Mouse (Mus musculus) liver, embryonic 16.5 days (tissue): ENCODE results near the gene Tcirg1. TPM values are rescaled to one million over a fixed set of nuclear protein-coding genes. Genes with fewer than 3 reads are reported as not detected.

ENCODE experiments used
- ATAC-seq: fragments of 200-750 bp; cut with Nextera tagmentation; 2 replicates; pipeline ENCODE4 v1.8.0; 2017; ENCODE audit warnings: low read depth, mild to moderate bottlenecking, moderate number of reproducible peaks, moderate library complexity
- H3K27ac ChIP-seq: fragments of 300-500 bp; sonication (generic); 2 replicates; pipeline ENCODE4 v1.5.1; 2014; ENCODE audit warnings: mild to moderate bottlenecking, low read length
- H3K27me3 ChIP-seq: fragments of 300-500 bp; sonication (generic); 2 replicates; pipeline ENCODE4 v1.6.1; 2014; ENCODE audit warnings: low read depth, low read length, mixed read lengths; ENCODE audit not compliant: control insufficient read depth, insufficient read depth
- H3K36me3 ChIP-seq: fragments of 300-500 bp; sonication (generic); 2 replicates; pipeline ENCODE4 v1.6.1; 2014; ENCODE audit warnings: mild to moderate bottlenecking; ENCODE audit not compliant: control insufficient read depth, insufficient read depth
- H3K4me1 ChIP-seq: fragments of 300-500 bp; sonication (generic); 2 replicates; pipeline ENCODE4 v1.6.1; 2014; ENCODE audit warnings: low read depth, low read length, mixed read lengths; ENCODE audit not compliant: control insufficient read depth
- H3K4me2 ChIP-seq: fragments of 300-500 bp; sonication (generic); 2 replicates; pipeline ENCODE4 v1.6.1; 2014; ENCODE audit warnings: low read depth, low read length, mixed read lengths
- H3K4me3 ChIP-seq: fragments of 300-500 bp; sonication (generic); 2 replicates; pipeline ENCODE4 v1.5.1; 2014; ENCODE audit warnings: low read depth, mild to moderate bottlenecking, low read length
- H3K9ac ChIP-seq: fragments of 300-500 bp; sonication (generic); 2 replicates; pipeline ENCODE4 v1.6.1; 2014; ENCODE audit warnings: low read depth, low read length
- H3K9me3 ChIP-seq: fragments of 300-500 bp; sonication (generic); replicated peaks from 2 replicates; pipeline ENCODE4 v1.6.1; 2016; ENCODE audit warnings: low read length; ENCODE audit not compliant: control insufficient read depth
- WGBS: fragments of 180-500 bp; shearing (Covaris S2); extraction: QIAGEN DNeasy Blood & Tissue Kit; methylation state at CpG from one replicate; pipeline ENCODE4 v1.1.7; 2014; ENCODE audit not compliant: insufficient replicate concordance; 5-methylcytosine and 5-hydroxymethylcytosine counted together
- polyA plus RNA-seq: library from polyadenylated mRNA; unstranded; fragments of >200 nt; fragmentation: Nextera tagmentation; extraction: Ambion mirVana; gene quantifications from 2 replicates; pipeline ENCODE4 v1.2.1, GENCODE M21; 2015

Gene Tcirg1
- polyA plus RNA-seq, 1 experiment from 2014 or later: 33.8 TPM

DNA sequence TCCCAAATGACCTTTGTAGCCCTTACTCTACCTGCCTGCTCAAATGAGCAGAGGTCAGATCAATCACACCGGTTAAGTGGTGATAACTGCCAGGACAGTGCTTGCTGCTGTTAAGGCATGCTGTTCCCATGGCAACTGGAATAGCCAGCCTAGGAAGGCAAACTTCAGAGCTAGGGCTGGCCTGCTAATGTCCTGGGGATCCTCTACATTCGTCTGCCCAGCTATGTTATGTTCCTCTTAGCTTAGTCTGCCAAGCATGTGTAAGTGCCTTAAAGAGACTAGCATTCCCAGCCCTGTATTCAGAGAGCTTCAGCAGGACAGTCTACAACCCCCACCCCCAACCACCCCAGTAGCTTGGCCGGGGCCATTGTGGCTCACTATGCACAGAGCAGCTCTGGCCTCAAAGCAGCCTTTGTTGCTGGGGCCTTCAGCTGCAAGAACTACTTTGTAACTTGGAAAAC, 11.7 kb downstream of the Tcirg1 start:
- peak; percentile 81 for ATAC-seq
- 48% methylated on average over 3 of the region's 3 CpGs for WGBS
- no peak overlapping the region for H3K9ac ChIP-seq
- H3K27ac ChIP-seq: no peak overlapping the region
- H3K9me3 ChIP-seq: no peaks in the 10 kb centered on the region
- peaks cover 2% of the 10 kb centered on the region; the same call in 1 of the 2 replicates for H3K4me1 ChIP-seq
- no peak overlapping the region for H3K4me3 ChIP-seq
- peaks cover 34% of the 10 kb centered on the region for H3K36me3 ChIP-seq
- no peak overlapping the region for H3K4me2 ChIP-seq
- H3K27me3 ChIP-seq: no peaks in the 10 kb centered on the region

DNA sequence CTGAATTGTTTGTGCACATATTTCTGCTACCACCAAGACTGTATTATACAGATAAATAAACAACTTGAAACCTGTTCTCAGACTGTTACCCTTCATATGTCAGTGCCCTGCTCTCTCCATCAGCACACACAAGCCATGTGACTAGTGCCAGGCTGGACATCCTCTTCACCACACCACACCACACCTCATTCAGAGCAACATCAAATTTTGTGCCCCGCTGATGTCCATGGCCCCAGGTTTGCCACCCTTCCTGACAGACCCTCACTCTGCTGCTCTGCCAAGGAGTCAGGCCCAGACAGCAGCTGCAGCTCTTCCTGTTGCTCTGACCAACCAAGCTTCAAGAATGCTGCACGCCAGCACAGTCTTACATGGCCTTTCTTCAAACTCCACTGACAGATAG, 12.6 kb downstream of the Tcirg1 start:
- Histone ChIP-seq H3K36me3 (peaks cover 34% of the 10 kb centered on the region), H3K9me3 (no peaks in the 10 kb centered on the region), H3K27ac (no peak overlapping the region), H3K9ac (no peak overlapping the region), H3K27me3 (no peaks in the 10 kb centered on the region), H3K4me1 (peaks cover 2% of the 10 kb centered on the region; the same call in 1 of the 2 replicates), H3K4me2 (no peak overlapping the region), H3K4me3 (no peak overlapping the region)
- ATAC-seq: no peak
- WGBS: 79% methylated on average over 2 of the region's 2 CpGs

DNA sequence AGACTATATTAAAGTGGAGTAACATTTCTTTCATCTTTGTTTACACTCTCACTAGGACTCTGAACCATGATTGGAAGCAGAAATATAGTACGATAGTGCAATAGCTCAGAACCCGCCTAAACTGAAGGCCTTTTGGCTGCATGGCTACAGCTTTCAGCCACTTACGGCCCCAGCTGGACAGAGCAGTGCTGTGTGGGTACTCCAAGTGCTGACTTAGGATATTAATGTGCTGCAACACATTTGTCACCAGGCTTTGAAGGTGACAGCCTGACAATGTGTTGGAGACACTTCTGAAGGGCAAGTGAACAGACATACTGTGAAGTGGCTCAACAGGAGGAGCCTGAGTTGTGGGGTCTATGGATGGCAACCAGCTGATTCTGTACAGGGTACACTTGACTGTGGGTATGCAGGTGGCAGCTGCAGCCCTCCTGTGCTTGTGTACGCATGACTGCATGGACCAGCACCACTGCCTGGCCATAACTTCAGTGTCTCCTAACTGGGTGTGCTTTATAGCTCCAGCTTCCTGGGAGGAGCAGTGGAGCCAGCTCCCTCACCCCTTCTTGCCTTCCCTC, 13.3 kb downstream of the Tcirg1 start:
- ATAC-seq: no peak
- H3K4me3 ChIP-seq: no peak overlapping the region
- peaks cover 2% of the 10 kb centered on the region; the same call in 1 of the 2 replicates for H3K4me1 ChIP-seq
- H3K9me3 ChIP-seq: no peaks in the 10 kb centered on the region
- H3K4me2 ChIP-seq: no peak overlapping the region
- H3K9ac ChIP-seq: no peak overlapping the region
- H3K27ac ChIP-seq: no peak overlapping the region
- peaks cover 37% of the 10 kb centered on the region for H3K36me3 ChIP-seq
- H3K27me3 ChIP-seq: no peaks in the 10 kb centered on the region
- WGBS: 72% methylated on average over 4 of the region's 4 CpGs

DNA sequence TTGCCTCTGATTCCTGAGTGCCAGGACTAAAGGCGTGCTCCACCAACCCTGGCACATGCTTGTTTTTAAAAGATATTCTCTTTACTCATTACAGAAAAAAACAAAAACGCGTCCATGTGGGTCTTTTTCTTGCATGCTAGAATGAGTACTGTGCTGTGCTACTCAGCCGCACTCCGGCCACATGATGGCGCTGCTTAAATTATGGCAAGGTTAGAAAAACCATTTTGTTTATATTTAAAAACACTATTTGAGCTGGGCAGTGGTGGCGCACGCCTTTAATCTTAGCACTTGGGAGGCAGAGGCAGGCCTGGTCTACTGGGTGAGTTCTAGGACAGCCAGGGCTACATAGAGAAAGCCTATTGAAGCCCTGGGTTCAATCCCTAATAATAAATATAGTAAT, 16.8 kb downstream of the Tcirg1 start:
- peaks cover 2% of the 10 kb centered on the region; the same call in 1 of the 2 replicates for H3K4me1 ChIP-seq
- no peaks in the 10 kb centered on the region for H3K27me3 ChIP-seq
- ATAC-seq: no peak
- no peak overlapping the region for H3K9ac ChIP-seq
- H3K36me3 ChIP-seq: peaks cover 25% of the 10 kb centered on the region
- no peak overlapping the region for H3K4me3 ChIP-seq
- H3K4me2 ChIP-seq: no peak overlapping the region
- no peak overlapping the region for H3K27ac ChIP-seq
- no peaks in the 10 kb centered on the region for H3K9me3 ChIP-seq
- WGBS: 65% methylated on average over 8 of the region's 8 CpGs

DNA sequence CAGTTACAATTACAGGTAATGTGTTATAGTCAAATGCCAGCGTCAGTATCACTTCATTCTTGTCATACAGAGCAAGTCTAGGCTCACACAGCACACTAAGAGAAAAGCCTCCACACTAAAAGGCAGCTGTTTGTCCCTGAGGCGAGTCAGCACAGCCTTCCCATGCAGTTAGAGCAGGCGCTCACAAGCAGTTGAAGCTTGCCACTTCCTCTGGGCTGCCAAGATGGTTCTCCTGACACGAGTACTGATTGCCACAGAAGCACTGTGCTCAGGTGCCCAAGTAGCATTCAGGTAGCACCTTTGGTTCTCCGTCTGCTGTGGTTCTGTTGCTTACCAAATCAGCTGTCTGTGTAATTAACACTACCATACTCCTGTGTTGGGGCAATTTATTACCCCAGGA, 17.8 kb downstream of the Tcirg1 start:
- Histone ChIP-seq H3K9me3 (no peaks in the 10 kb centered on the region), H3K27me3 (no peaks in the 10 kb centered on the region), H3K4me3 (no peak overlapping the region), H3K4me1 (no peaks in the 10 kb centered on the region; the same call in 1 of the 2 replicates), H3K27ac (no peak overlapping the region), H3K9ac (no peak overlapping the region), H3K36me3 (peaks cover 21% of the 10 kb centered on the region), H3K4me2 (no peak overlapping the region)
- 68% methylated on average over 5 of the region's 5 CpGs for WGBS
- no peak for ATAC-seq

DNA sequence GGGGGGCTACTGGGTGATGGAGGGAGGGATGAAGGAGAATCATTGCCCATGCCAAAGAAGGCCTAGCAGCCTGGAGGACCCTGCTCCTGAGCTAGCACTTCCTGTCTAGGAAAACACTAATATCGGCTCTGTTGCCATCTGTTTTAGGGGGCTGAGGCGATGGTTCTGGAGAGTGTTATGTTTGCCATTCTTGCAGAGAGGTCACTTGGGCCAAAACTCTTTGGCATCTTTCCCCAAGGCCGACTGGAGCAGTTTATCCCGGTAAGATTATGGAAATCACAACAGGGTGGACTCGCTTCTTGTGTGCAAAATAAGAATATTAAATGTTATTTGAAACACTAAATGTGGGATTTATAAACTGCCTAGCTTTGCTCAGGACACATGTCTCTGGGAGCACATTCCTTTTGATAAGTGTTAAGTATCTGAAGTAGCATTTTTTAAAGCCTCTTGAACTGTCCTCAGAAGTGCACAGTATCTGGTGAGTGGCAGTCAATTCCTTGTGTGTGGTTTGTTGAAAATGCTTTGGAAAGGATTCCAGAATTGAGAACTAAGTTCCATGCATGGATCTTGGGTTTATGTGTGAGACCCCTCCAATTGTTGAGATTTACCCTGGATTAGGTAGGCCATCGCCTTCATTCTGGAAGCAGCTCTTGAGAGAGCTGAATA, 22.5 kb downstream of the Tcirg1 start:
- no peak overlapping the region for H3K9ac ChIP-seq
- H3K27me3 ChIP-seq: no peaks in the 10 kb centered on the region
- H3K9me3 ChIP-seq: no peaks in the 10 kb centered on the region
- H3K27ac ChIP-seq: no peak overlapping the region
- 58% methylated on average over 6 of the region's 6 CpGs for WGBS
- no peak for ATAC-seq
- no peak overlapping the region for H3K4me3 ChIP-seq
- H3K36me3 ChIP-seq: 0 out of 2 replicates have a peak, but pooled peaks cover 3% of the 10 kb centered on the region
- H3K4me1 ChIP-seq: no peaks in the 10 kb centered on the region; the same call in 1 of the 2 replicates
- H3K4me2 ChIP-seq: no peak overlapping the region

DNA sequence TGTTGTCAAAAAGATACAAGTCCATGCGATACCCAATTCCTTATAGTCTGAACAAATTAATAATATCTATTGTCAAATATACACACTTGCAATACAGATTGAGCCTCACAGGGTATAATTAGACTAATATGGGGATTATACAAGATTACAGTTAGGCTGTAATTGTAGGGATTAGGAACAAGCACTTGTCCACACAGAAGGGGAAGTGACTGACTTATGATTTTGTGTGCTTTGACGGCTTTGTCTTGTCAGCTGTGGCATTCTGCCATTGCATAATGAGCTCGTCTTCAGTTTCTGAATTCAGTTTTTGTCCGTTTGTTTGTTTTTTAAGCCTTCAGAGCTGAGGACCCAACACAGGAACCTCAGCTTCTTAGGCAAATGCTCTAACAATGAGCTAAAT, 24.7 kb downstream of the Tcirg1 start:
- H3K36me3 ChIP-seq: no peaks in the 10 kb centered on the region
- H3K27me3 ChIP-seq: no peaks in the 10 kb centered on the region
- 46% methylated on average over 4 of the region's 4 CpGs for WGBS
- no peak overlapping the region; the same call in 1 of the 2 replicates for H3K27ac ChIP-seq
- H3K9me3 ChIP-seq: no peaks in the 10 kb centered on the region
- H3K9ac ChIP-seq: no peak overlapping the region
- no peak overlapping the region for H3K4me3 ChIP-seq
- H3K4me2 ChIP-seq: no peak overlapping the region
- H3K4me1 ChIP-seq: no peaks in the 10 kb centered on the region; the same call in 1 of the 2 replicates
- ATAC-seq: no peak

DNA sequence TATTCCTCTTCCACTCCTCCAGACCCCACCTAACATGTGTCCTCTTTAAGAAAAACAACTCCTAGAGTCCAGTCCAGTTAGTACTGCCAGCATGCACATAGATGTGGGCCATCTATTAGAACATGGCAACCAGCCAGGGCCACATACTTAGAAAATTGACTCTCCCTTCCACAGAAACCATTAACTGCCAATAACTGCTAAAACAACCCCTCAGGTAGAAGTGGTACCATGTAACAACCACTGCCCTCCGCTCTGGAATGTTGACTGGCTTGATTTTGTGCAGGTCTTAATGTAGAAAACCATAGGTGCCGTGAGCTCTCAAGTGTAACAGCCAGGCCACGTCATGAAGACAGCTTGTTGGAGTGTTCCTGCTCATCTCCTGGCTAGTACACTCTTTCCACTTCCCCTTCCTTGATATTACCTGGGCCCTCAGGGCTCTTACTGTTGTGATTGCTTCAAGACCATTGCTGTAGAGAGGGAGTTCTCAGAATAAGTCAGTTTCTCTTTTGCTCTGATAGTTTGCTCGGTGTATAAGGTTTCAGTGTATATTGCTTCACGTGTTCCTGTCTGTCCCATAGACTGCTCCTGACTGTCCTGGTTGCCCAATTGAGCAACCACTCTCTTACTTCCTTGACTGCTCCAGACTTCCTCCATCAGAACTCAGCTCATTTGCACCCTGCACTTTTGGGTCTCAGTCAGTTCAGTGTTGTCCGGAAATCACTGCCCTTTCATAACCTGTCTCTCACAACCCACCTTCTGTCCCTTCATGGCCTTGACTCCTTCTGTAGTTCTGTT, 26.7 kb downstream of the Tcirg1 start:
- 67% methylated on average over 6 of the region's 6 CpGs for WGBS
- Histone ChIP-seq H3K27me3 (no peaks in the 10 kb centered on the region), H3K27ac (no peak overlapping the region), H3K4me1 (no peaks in the 10 kb centered on the region; the same call in 1 of the 2 replicates), H3K9ac (no peak overlapping the region), H3K36me3 (no peaks in the 10 kb centered on the region), H3K9me3 (no peaks in the 10 kb centered on the region), H3K4me3 (no peak overlapping the region), H3K4me2 (no peak overlapping the region)
- ATAC-seq: peak; percentile 53; the same call in 1 of the 2 replicates
